Comparison of ENCODE assay signal across 21 mouse cellular contexts in genomic region chr11:34258849-34259469, GRCm38 (mm10). TPM values are rescaled to one million over a fixed set of nuclear protein-coding genes. Genes with fewer than 3 reads are reported as not detected.
DNase-seq lines count a peak whose midpoint lies in the region; ATAC-seq and TF ChIP-seq lines count a peak whose summit lies in the region.
"Had no signal": no experiment of that assay in that cellular context is flagged by ENCODE, and none has a peak within 500 bp of the region (broad histone marks: within the 10 kb centered on the region; RNA-seq: fewer than 3 reads in every experiment).

No protein-coding gene starts in this region.

- peak; percentile 12 for DNase-seq in embryonic facial prominence, embryonic 14.5 days (ENCODE audit: low spot score)
- DNase-seq in embryonic facial prominence, embryonic 10.5 days (ENCODE audit: low spot score): no peak
- peak; percentile 19 to 52 for DNase-seq in left cerebral cortex, adult 2 months (ENCODE audit: extremely low spot score in 1 of 2, low spot score in 2 of 2)
- no peak for DNase-seq in left cerebral cortex, adult 11 months (ENCODE audit: low spot score)
- peak; percentile 38 to 53 for DNase-seq in frontal cortex, postnatal 14 days (ENCODE audit: low spot score in 2 of 2)
- DNase-seq in right cerebral cortex, adult 2 months (ENCODE audit: low spot score in 2 of 2): peak; percentile 62 to 66
- no peak for DNase-seq in adrenal gland, postnatal 25 days
- DNase-seq: cerebellum, postnatal 36 days; lung, adult 2 months had no signal

- no peaks in the 10 kb centered on the region for H3K27me3 ChIP-seq in embryonic facial prominence, embryonic 14.5 days (replicated peaks; ENCODE audit: control insufficient read depth, insufficient read depth, low read length)
- no peaks in the 10 kb centered on the region for H3K27me3 ChIP-seq in embryonic facial prominence, embryonic 10.5 days (replicated peaks; ENCODE audit: low read depth, poor library complexity, severe bottlenecking)
- H3K27me3 ChIP-seq: embryonic facial prominence, embryonic 13.5 days; forebrain, embryonic 13.5 days; heart, embryonic 12.5 days; hindbrain, embryonic 12.5 days; intestine, embryonic 15.5 days; limb, embryonic 15.5 days; Patski had no signal

- no peak overlapping the region for H3K4me3 ChIP-seq in embryonic facial prominence, embryonic 14.5 days (ENCODE audit: low read depth, low read length)
- no peak overlapping the region for H3K4me3 ChIP-seq in embryonic facial prominence, embryonic 10.5 days
- H3K4me3 ChIP-seq in left cerebral cortex, adult 2 months: no peak overlapping the region
- H3K4me3 ChIP-seq: embryonic facial prominence, embryonic 13.5 days; forebrain, embryonic 13.5 days; heart, embryonic 12.5 days; hindbrain, embryonic 12.5 days; intestine, embryonic 15.5 days; limb, embryonic 15.5 days had no signal

- no peak overlapping the region for H3K4me2 ChIP-seq in embryonic facial prominence, embryonic 14.5 days (ENCODE audit: low read depth, low read length)
- H3K4me2 ChIP-seq: embryonic facial prominence, embryonic 13.5 days; forebrain, embryonic 13.5 days; heart, embryonic 12.5 days; hindbrain, embryonic 12.5 days; intestine, embryonic 15.5 days; limb, embryonic 15.5 days had no signal

- H3K9me3 ChIP-seq in embryonic facial prominence, embryonic 14.5 days (ENCODE audit: control insufficient read depth, low read length): no peaks in the 10 kb centered on the region
- H3K9me3 ChIP-seq in embryonic facial prominence, embryonic 10.5 days: no peaks in the 10 kb centered on the region
- H3K9me3 ChIP-seq: embryonic facial prominence, embryonic 13.5 days; forebrain, embryonic 13.5 days; heart, embryonic 12.5 days; hindbrain, embryonic 12.5 days; intestine, embryonic 15.5 days; limb, embryonic 15.5 days had no signal

- H3K9ac ChIP-seq in embryonic facial prominence, embryonic 14.5 days (ENCODE audit: low read depth, low read length): no peak overlapping the region
- H3K9ac ChIP-seq: embryonic facial prominence, embryonic 13.5 days; forebrain, embryonic 13.5 days; heart, embryonic 12.5 days; hindbrain, embryonic 12.5 days; intestine, embryonic 15.5 days; limb, embryonic 15.5 days had no signal

- H3K4me1 ChIP-seq in embryonic facial prominence, embryonic 14.5 days (ENCODE audit: control insufficient read depth, insufficient read depth, low read length): no peaks in the 10 kb centered on the region
- H3K4me1 ChIP-seq in embryonic facial prominence, embryonic 10.5 days: no peaks in the 10 kb centered on the region
- H3K4me1 ChIP-seq: embryonic facial prominence, embryonic 13.5 days; forebrain, embryonic 13.5 days; heart, embryonic 12.5 days; hindbrain, embryonic 12.5 days; intestine, embryonic 15.5 days; limb, embryonic 15.5 days had no signal

- WGBS in embryonic facial prominence, embryonic 14.5 days: 84% methylated on average over 12 of the region's 12 CpGs
- WGBS in embryonic facial prominence, embryonic 10.5 days: 93% methylated on average over 12 of the region's 12 CpGs

- no peak overlapping the region for H3K27ac ChIP-seq in embryonic facial prominence, embryonic 14.5 days (replicated peaks; ENCODE audit: low read depth, low read length)
- H3K27ac ChIP-seq in embryonic facial prominence, embryonic 10.5 days (replicated peaks): no peak overlapping the region
- no peak overlapping the region for H3K27ac ChIP-seq in left cerebral cortex, adult 2 months
- H3K27ac ChIP-seq: embryonic facial prominence, embryonic 13.5 days; forebrain, embryonic 13.5 days; hindbrain, embryonic 12.5 days; intestine, embryonic 15.5 days; limb, embryonic 15.5 days had no signal

- H3K36me3 ChIP-seq in embryonic facial prominence, embryonic 14.5 days (ENCODE audit: control insufficient read depth, insufficient read depth, low read length): no peaks in the 10 kb centered on the region
- no peaks in the 10 kb centered on the region for H3K36me3 ChIP-seq in embryonic facial prominence, embryonic 10.5 days (replicated peaks)
- H3K36me3 ChIP-seq: embryonic facial prominence, embryonic 13.5 days; heart, embryonic 12.5 days; hindbrain, embryonic 12.5 days; intestine, embryonic 15.5 days; limb, embryonic 15.5 days had no signal

- intact Hi-C loops in left cerebral cortex, adult 2 months (cut with DNase I): no loop called here

- TF ChIP-seq CTCF in left cerebral cortex, adult 2 months (IDR thresholded peaks at IDR 0.05): no peak

- no peak for ATAC-seq in embryonic facial prominence, embryonic 14.5 days (ENCODE audit: low read depth)
- ATAC-seq in activated CD4-positive, CD25-positive, alpha-beta regulatory T cell, adult 4 months: no peak
- ATAC-seq: forebrain, embryonic 13.5 days; intestine, embryonic 15.5 days; Patski had no signal

RNA-seq across cellular contexts. Expression of gene Foxi1, which starts 51.1 kb away (rescaled TPM):
- polyA plus RNA-seq in embryonic facial prominence, embryonic 14.5 days (2014; fragmentation: Nextera tagmentation; extraction: Ambion mirVana): 0.45 and 0.99 TPM in 2 replicates
- 0.14 TPM in 1 of 2 replicates, not detected in the other for polyA plus RNA-seq in embryonic facial prominence, embryonic 10.5 days (2016; fragmentation: Nextera tagmentation; extraction: Ambion mirVana)
- total RNA-seq in left cerebral cortex, adult 2 months (2021): under 1 TPM; 0.14 TPM
- polyA plus RNA-seq in activated CD4-positive, CD25-positive, alpha-beta regulatory T cell, adult 4 months (2017; shearing (Covaris generic)): not detected
- total RNA-seq in adrenal gland, postnatal 25 days (2021): not detected in 2 replicates
- total RNA-seq: gastrocnemius, postnatal 4 days; layer of hippocampus, adult 8-10 months; megakaryocyte progenitor cell, adult 5-6 weeks; monocyte, adult 5-6 weeks had no signal
- polyA plus RNA-seq: embryonic facial prominence, embryonic 13.5 days; forebrain, embryonic 13.5 days; heart, embryonic 12.5 days; intestine, embryonic 15.5 days; limb, embryonic 15.5 days; Patski had no signal

RNA-seq across cellular contexts. Expression of gene Fam196b, which starts 55.7 kb away (rescaled TPM):
- polyA plus RNA-seq in embryonic facial prominence, embryonic 14.5 days (2014; fragmentation: Nextera tagmentation; extraction: Ambion mirVana): 0.46 and 0.90 TPM in 2 replicates
- 1.1 and 1.6 TPM in 2 replicates for polyA plus RNA-seq in embryonic facial prominence, embryonic 10.5 days (2016; fragmentation: Nextera tagmentation; extraction: Ambion mirVana)
- 1 to 10 TPM; 1.2 to 1.7 TPM for total RNA-seq in left cerebral cortex, adult 2 months (2021)
- polyA plus RNA-seq in activated CD4-positive, CD25-positive, alpha-beta regulatory T cell, adult 4 months (2017; shearing (Covaris generic)): 1 to 10 TPM; 5.7 to 6.7 TPM
- total RNA-seq in adrenal gland, postnatal 25 days (2021): not detected in 2 replicates
- total RNA-seq: megakaryocyte progenitor cell, adult 5-6 weeks had no signal
- polyA plus RNA-seq: Patski had no signal

Comparison
In these comparisons a context has a peak if more than half of its experiments do, and no peak if none do; other contexts are left out.
1. DNase-seq: peak in embryonic facial prominence, embryonic 14.5 days (single experiment), left cerebral cortex, adult 2 months (2 of 2), frontal cortex, postnatal 14 days (2 of 2) and right cerebral cortex, adult 2 months (2 of 2); none in embryonic facial prominence, embryonic 10.5 days (single experiment), left cerebral cortex, adult 11 months (single experiment) and adrenal gland, postnatal 25 days (single experiment).